Mouse (Mus musculus) forelimb bud, embryonic 11.5 days (tissue): ENCODE measurements around the gene Mettl26.
A peak's percentile ranks its signal among the peaks of the same experiment; 100 is the strongest.

Source experiments
- DNase-seq: peaks from one replicate; pipeline ENCODE4 v3.0.0-alpha.2; 2012; ENCODE audit warnings: low read depth, low spot score

Gene Mettl26

DNA sequence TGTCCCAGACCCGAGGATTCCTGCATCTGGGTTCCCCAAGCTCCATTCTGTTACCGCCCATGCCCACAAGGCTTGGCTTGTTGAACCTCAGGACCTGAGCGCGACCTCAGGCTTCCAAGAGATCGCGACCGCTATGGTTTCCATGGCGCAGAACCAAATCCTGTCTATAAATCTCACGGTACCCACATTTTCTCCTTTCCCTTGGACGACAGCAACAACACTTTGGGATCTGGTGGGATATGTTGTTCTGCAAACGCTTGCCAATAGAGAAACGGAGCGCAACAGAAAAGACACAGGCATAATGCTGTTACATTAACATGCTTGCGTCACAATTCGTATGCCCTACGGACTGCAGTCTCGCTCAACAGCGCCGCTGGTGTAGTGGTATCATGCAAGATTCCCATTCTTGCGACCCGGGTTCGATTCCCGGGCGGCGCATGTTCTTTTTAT, at the start of gene Mettl26:
TSS of gene Mettl26 (plus strand) at position 354 of the 450 bp plus-strand sequence.
- DNase-seq = peak; percentile 94

- DNase-seq = no peak
Measured at GRCm38 (mm10) chr17:25825311-25825710, 49.6 kb upstream of the Mettl26 start.

DNA sequence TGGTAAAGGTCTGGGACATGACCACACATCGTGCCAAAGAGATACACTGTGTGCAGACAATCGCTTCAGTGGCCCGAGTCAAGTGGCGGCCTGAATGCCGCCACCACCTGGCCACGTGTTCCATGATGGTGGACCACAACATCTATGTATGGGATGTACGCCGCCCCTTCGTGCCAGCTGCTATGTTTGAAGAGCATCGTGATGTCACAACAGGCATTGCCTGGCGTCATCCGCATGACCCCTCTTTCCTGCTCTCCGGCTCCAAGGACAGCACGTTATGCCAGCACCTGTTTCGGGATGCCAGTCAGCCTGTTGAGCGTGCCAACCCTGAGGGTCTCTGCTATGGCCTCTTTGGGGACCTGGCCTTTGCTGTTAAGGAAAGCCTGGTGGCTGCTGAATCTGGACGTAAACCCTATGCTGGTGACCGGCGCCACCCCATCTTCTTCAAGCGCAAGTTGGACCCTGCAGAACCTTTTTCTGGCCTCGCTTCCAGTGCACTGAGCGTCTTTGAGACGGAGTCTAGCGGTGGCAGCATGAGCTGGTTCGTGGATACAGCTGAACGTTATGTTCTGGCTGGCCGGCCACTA, 48.8 kb upstream of the Mettl26 start:
- DNase-seq = no peak

DNA sequence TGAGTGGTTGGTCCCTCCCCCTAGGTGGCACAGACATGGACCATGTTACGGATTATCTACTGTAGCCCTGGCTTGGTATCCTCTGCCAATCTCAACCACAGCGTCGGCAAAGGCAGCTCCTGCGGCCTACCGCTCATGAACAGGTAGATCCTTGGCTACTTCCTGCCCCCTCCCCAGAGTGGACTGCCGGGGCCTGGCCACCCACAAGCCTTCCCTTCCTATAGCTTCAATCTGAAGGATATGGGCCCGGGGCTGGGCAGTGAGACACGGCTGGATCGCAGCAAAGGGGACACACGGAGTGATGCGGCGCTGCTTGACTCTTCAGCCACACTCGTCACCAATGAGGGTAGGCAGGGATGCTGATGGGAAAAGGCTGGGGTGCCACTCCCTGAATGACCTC, 47.9 kb upstream of the Mettl26 start:
- no peak for DNase-seq

- DNase-seq = no peak
Measured at GRCm38 (mm10) chr17:25827546-25828222, 47.2 kb upstream of the Mettl26 start.

GRCm38 (mm10) chr17:25828223-25828594, 46.7 kb upstream of the Mettl26 start:
- DNase-seq = no peak

GRCm38 (mm10) chr17:25828712-25829557, 45.9 kb upstream of the Mettl26 start, which contains the start of gene Jmjd8:
TSS of gene Jmjd8 (plus strand) at chr17:25828867.
- DNase-seq = peak; percentile 79

DNA sequence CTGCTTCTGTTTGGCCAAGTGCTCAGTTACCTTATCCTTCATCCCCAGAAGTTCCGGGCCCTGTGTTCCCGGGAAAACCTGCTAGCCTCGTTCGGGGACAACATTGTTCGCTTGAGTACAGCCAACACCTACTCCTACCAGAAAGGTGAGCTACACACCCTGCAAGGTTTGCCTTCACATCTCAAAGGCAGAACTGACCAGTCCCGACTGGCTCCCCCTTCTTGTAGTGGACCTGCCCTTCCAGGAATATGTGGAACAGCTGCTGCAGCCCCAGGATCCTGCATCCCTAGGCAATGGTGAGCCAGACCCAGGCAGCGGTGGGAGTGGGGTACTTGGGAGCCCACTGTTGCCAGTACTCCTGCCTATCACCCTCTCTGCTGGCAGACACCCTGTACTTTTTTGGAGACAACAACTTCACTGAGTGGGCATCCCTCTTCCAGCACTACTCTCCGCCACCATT, 45.3 kb upstream of the Mettl26 start:
- no peak for DNase-seq

DNA sequence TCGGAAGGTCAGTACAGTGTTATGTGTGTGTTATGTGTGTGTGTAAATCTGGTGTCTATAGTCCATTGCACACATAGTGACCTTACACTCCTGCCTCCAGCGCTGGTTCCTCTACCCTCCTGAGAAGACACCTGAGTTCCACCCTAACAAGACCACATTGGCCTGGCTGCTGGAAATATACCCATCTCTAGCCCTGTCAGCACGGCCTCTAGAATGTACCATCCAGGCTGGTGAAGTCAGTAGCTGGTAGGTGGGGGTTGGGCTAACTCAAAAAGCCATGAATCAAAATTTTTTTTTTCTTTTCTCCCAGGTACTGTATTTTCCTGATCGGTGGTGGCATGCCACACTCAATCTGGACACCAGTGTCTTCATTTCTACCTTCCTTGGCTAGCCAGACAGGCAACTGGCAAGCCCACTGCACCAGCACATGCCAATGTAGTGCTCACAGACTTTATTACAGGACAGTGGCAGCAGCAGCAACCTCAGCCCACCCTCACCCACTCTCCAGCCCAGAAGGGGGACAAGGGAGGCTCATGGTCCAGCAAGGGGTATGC, 44.6 kb upstream of the Mettl26 start:
- no peak for DNase-seq

DNA sequence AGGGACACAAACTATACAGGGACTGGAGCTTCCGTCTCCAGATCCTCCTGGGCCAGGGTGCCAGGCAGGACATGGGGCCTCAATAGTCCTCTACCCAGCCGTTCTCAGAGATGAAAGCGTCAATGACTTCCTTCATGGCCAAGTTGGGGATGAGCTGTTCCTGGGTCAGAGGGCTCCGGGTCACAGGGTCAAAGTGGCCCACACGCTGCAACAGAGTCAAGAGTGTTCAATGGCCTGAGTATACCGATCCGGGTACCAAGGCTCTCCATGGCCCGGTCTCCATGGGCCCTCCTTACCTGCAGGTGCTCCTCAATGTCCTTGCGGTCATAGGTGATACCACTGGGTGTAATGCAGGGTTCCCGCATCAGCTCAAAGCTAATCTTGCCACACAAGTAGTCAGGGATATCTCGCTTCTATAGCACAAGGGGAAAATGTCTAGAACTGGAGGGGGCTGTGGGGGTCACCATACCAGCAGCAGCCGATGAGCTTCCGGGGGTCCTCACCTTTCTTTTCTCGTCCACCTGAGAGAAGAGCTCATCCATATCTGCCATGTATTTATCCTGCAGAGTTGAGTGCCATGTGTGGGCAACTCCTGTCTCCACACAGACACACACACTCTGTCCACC, 44.0 kb upstream of the Mettl26 start:
- no peak for DNase-seq

- DNase-seq = no peak
Measured at GRCm38 (mm10) chr17:25831451-25832281, 43.2 kb upstream of the Mettl26 start.

DNA sequence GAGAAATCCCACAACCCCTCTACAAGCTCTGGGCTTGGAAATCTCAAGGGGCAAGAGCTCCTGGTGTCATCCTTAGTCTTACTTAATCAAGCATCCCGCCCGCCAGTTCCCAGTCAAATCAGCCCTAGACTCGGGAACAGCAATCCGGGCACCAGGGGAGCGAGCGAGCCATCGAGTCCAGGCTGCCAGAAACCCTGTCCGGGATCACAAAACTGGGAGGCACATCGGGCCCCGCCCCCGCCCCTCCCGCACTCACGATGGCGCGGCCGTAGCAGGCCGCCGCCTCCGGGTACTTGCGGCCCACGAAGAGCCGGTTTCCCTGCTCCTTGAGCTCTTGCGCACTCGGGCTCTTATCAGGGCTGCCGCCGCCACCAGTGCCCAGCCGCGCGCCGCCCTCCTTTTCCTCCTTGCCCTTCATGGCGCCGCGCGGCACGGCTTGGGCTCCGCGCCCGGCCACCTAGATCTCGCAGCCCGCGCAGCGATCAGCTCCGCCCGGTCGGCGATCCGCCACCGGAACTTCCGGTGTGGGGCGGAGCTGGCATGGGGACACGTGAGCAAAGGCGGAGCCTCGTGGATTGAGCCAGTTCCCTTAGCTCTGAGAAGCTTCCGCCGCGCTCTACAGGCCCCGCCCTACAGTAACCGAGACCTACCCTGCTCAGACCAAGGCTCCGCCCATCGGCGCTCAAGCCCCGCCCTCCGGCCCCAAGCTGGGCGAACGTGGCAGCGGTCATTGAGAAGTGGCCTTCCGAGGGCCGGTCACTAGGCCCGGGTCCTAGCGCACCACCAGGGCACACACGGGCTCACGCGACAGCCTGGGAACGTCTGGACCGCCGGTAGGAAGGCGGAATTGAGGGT, 42.2 kb upstream of the Mettl26 start:
- DNase-seq = peak; percentile 99

GRCm38 (mm10) chr17:25833291-25833663, 41.6 kb upstream of the Mettl26 start, which contains the start of gene Stub1:
TSS of gene Stub1 (minus strand) at chr17:25833404.
- peak; percentile 85 for DNase-seq

- DNase-seq = no peak
Measured at GRCm38 (mm10) chr17:25833961-25834594, 40.8 kb upstream of the Mettl26 start.

- DNase-seq = no peak
Measured at GRCm38 (mm10) chr17:25834595-25835222, 40.2 kb upstream of the Mettl26 start.

GRCm38 (mm10) chr17:25835301-25835700, 39.6 kb upstream of the Mettl26 start:
- DNase-seq = no peak

- no peak for DNase-seq
Measured at GRCm38 (mm10) chr17:25835816-25836215, 39.1 kb upstream of the Mettl26 start.

DNA sequence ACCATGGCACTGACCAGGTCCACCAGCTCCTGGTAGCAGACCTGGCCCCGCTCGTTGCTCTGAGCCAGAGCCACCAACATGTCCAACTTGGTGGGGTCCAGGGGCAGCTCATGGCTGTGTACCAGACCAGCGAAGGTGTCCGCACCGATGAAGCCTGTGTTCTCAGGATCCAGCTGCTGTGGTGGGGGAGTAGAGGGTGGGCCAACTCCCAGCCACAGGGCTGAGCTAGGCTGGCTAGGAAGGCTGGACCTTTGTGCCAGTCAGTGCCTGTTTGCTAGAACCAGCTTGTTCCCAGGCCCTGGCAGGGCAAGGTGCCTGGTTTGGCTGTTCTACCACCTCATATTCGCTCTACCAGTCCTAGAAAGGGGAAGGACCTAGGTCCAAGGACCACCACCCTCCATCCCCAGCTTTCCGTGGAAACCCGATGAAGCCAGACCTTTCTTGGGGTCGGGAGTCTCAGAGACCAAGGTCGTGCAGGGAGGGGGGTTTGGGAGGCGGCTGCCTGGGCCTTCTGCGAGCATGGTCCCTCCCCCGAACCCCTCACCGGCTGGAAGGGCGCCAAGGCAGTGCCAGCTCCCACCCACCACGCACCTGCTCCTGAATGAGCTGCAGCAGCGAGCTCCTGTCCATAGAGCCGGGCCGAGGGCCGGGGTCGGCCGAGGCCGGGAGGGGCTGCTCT, 38.3 kb upstream of the Mettl26 start:
- DNase-seq = no peak
